Mouse (Mus musculus) limb, embryonic 14.5 days (tissue): Measurements from ENCODE around the gene Nol4l. TPM values are rescaled to one million over a fixed set of nuclear protein-coding genes. Genes with fewer than 3 reads are reported as not detected.

Source experiments
- ATAC-seq: fragments of 200-750 bp; cut with Nextera tagmentation; 2 replicates; pipeline ENCODE4 v1.8.0; 2017; ENCODE audit warnings: low read depth, moderate number of reproducible peaks, moderate TSS enrichment; ENCODE audit not compliant: low FRiP score
- DNase-seq: peaks from one replicate; pipeline ENCODE4 v3.0.0-alpha.2; 2015; ENCODE audit warnings: low spot score
- H3K27ac ChIP-seq: fragments of 300-500 bp; sonication (generic); replicated peaks from 2 replicates; pipeline ENCODE4 v1.5.1; 2014; ENCODE audit warnings: low read depth, mild to moderate bottlenecking, low read length, moderate library complexity, mixed read lengths
- H3K27me3 ChIP-seq: fragments of 300-500 bp; sonication (generic); 2 replicates; pipeline ENCODE4 v1.6.1; 2014; ENCODE audit warnings: low read length, mixed read lengths; ENCODE audit not compliant: control insufficient read depth, insufficient read depth
- H3K36me3 ChIP-seq: fragments of 300-500 bp; sonication (generic); 2 replicates; pipeline ENCODE4 v1.6.1; 2014; ENCODE audit warnings: mild to moderate bottlenecking, low read length, moderate library complexity, mixed read lengths; ENCODE audit not compliant: control insufficient read depth, insufficient read depth
- H3K4me1 ChIP-seq: fragments of 300-500 bp; sonication (generic); 2 replicates; pipeline ENCODE4 v1.6.1; 2014; ENCODE audit warnings: antibody characterized with exemption, low read length, mixed read lengths; ENCODE audit not compliant: control insufficient read depth, insufficient read depth
- H3K4me2 ChIP-seq: fragments of 300-500 bp; sonication (generic); replicated peaks from 2 replicates; pipeline ENCODE4 v1.6.1; 2014; ENCODE audit warnings: low read depth, mild to moderate bottlenecking, low read length, moderate library complexity; ENCODE audit not compliant: severe bottlenecking
- H3K4me3 ChIP-seq: fragments of 300-500 bp; sonication (generic); replicated peaks from 2 replicates; pipeline ENCODE4 v1.5.1; 2014; ENCODE audit warnings: low read length
- H3K9ac ChIP-seq: fragments of 300-500 bp; sonication (generic); 2 replicates; pipeline ENCODE4 v1.6.1; 2014; ENCODE audit warnings: mild to moderate bottlenecking, low read depth, low read length, moderate library complexity; ENCODE audit not compliant: severe bottlenecking
- H3K9me3 ChIP-seq: fragments of 300-500 bp; sonication (generic); 2 replicates; pipeline ENCODE4 v1.6.1; 2016; ENCODE audit warnings: low read length; ENCODE audit not compliant: control insufficient read depth
- POLR2A ChIP-seq: fragments of 200-500 bp; IDR thresholded peaks from 2 replicates; pipeline ENCODE4 v1.8.0; 2012; ENCODE audit warnings: inconsistent platforms, mild to moderate bottlenecking, moderate library complexity, borderline replicate concordance; ENCODE audit not compliant: insufficient read depth, insufficient read length; ENCODE audit errors: extremely low read depth
- WGBS: fragments of 180-500 bp; shearing (Covaris S2); extraction: QIAGEN DNeasy Blood & Tissue Kit; methylation state at CpG from one replicate; pipeline ENCODE4 v1.1.7; 2014; 5-methylcytosine and 5-hydroxymethylcytosine counted together
- polyA plus RNA-seq, 2 experiments: library from polyadenylated mRNA; depleted of rRNA in 1 of 2; stranded (reverse) in 1 of 2; unstranded in 1 of 2; fragments of >200 nt; fragmentation: Nextera tagmentation in 1 of 2; extraction: Ambion mirVana in 1 of 2; gene quantifications; 2 replicates each; pipeline versions ENCODE4 v1.2.1 to v1.2.3; 2012 to 2014

The Nol4l gene
- polyA plus RNA-seq, 2 experiments: 10.1 to 19.5 TPM

DNA sequence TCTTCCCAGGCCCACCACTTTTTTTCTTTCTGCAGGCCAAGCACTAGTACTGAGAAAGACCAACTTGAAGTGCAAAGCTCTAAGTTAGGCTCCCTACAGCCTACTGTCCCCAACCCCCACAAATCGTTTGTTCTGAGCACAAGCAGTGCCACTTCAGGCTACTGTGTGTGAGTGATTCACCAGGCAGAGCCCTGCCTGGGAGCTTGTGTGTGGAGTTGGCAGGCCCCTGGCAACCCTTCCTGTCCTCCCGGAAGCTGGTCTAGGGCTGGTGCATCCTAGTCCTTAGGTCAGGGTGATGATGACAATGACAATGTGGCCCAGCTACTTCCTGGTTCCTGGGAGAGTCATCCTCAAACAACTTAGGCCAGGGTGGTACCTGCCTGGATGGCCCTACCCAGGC is 101.3 kb downstream of the Nol4l start:
- no peaks in the 10 kb centered on the region for H3K9me3 ChIP-seq
- no peak for TF ChIP-seq POLR2A
- no peak overlapping the region for H3K9ac ChIP-seq
- ATAC-seq (no peak), DNase-seq (no peak)
- no peak overlapping the region for H3K27ac ChIP-seq
- no peak overlapping the region for H3K4me2 ChIP-seq
- H3K27me3 ChIP-seq: no peaks in the 10 kb centered on the region
- WGBS: 64% methylated on average over 2 of the region's 2 CpGs
- H3K4me3 ChIP-seq: no peak overlapping the region
- peaks cover 46% of the 10 kb centered on the region for H3K36me3 ChIP-seq
- peaks cover under 1% of the 10 kb centered on the region; the same call in 1 of the 2 replicates for H3K4me1 ChIP-seq

DNA sequence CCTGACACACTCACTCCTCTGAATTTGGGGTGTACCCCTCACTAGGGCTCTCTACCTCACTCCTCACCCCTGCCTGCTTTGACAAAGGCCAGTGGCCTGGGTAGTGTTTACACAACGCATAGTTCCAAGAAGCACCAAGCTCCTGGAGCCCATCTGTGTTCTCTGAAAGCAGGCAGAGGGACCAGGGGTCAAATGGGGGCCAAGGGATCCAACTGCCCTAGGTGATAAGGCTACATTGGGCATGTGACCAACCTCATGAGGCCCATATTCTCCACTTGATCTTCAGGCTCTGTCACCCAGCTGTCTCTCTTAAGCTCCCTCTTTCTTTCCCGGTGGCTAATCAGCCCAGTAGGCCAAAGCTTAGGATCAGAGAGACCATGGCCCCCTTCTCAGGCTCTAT is 102.8 kb downstream of the Nol4l start:
- Histone ChIP-seq H3K27me3 (no peaks in the 10 kb centered on the region), H3K9ac (no peak overlapping the region), H3K4me3 (no peak overlapping the region), H3K4me1 (no peaks in the 10 kb centered on the region), H3K4me2 (no peak overlapping the region), H3K36me3 (peaks cover 46% of the 10 kb centered on the region), H3K27ac (no peak overlapping the region), H3K9me3 (no peaks in the 10 kb centered on the region)
- DNase-seq (no peak), ATAC-seq (no peak)
- TF ChIP-seq POLR2A: no peak
- 19% methylated on average over 2 of the region's 2 CpGs for WGBS

GRCm38 (mm10) chr2:153425998-153426670 is 103.6 kb downstream of the Nol4l start:
- no peak for ATAC-seq
- H3K27me3 ChIP-seq: no peaks in the 10 kb centered on the region

DNA sequence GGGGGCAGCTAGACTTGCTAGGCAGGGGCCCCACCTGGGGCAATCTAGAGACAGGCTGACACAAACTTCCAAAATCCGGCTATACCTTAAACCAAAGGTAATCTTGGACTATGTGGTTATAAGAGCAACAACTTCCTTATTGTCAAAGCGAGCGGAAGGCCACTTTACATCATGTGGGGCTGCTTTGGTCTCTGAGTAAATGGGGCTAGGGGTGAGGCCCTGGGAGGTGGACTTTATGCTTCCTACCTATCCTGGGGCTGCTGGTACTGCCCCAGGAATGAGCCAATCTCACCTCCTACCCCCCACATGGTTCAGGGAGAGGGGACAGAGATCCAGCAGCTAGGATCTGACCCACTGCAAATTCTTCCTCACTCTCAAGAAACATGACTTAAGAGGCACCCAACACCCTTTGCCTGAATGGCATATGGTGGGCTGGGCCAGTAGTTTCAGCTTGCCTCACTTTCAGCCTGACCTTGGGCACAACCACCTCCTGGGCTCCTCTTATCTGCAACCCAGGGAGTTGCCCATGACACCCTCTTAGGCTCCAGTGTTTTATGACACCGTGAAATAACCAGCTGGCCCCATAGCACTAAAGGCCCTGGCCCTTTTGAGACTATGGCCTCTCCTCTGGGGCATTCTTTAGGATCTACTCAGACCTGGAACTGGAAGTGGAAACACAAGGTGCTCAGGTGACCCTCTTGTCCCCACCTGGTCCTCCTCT is 104.5 kb downstream of the Nol4l start:
- ATAC-seq (no peak), DNase-seq (no peak)
- 70% methylated on average over 4 of the region's 4 CpGs for WGBS
- Histone ChIP-seq H3K9ac (no peak overlapping the region), H3K27ac (no peak overlapping the region), H3K9me3 (no peaks in the 10 kb centered on the region), H3K4me1 (no peaks in the 10 kb centered on the region), H3K36me3 (peaks cover 35% of the 10 kb centered on the region), H3K4me3 (no peak overlapping the region), H3K27me3 (no peaks in the 10 kb centered on the region), H3K4me2 (no peak overlapping the region)
- TF ChIP-seq POLR2A: no peak

More at GRCm38 (mm10) chr2:153425998-153426670, 103.6 kb downstream of the Nol4l start:
- Histone ChIP-seq H3K27ac (no peak overlapping the region), H3K9me3 (no peaks in the 10 kb centered on the region), H3K9ac (no peak overlapping the region), H3K36me3 (peaks cover 40% of the 10 kb centered on the region), H3K4me2 (no peak overlapping the region), H3K4me3 (no peak overlapping the region), H3K4me1 (no peaks in the 10 kb centered on the region)
- WGBS: 64% methylated on average over 9 of the region's 9 CpGs
- no peak for DNase-seq
- no peak for TF ChIP-seq POLR2A

DNA sequence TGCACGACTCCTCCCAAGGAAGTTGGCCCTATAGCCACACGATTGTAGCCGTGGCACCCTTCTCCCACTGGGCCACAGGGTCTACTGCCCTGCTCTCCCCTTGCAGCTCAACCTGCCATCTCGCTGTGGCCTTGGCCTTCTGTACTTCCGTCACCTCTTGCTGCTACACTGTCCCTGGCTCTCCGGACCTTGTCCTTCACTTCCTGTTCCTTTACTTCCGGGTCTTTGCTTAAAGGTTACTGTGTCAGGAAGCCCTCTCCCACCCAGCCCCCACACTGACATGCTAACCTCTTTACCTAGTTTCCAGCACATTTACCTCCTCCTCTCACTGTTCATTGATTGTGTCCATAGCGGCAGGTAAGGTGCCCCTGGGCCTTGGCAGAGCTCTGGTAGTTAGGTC is 105.2 kb downstream of the Nol4l start:
- no peak for TF ChIP-seq POLR2A
- Histone ChIP-seq H3K27me3 (no peaks in the 10 kb centered on the region), H3K9me3 (no peaks in the 10 kb centered on the region), H3K36me3 (peaks cover 35% of the 10 kb centered on the region), H3K4me2 (no peak overlapping the region), H3K4me1 (no peaks in the 10 kb centered on the region), H3K27ac (no peak overlapping the region), H3K9ac (no peak overlapping the region), H3K4me3 (no peak overlapping the region)
- DNase-seq (no peak), ATAC-seq (no peak)
- WGBS: 88% methylated on average over 8 of the region's 8 CpGs
